Mouse (Mus musculus) heart, adult 2 months (tissue): ENCODE results near the gene Rps21.
A peak's percentile ranks its signal among the peaks of the same experiment; 100 is the strongest.

Experiments
- CTCF ChIP-seq: fragments of 200-600 bp; IDR thresholded peaks from 2 replicates; pipeline ENCODE4 v1.8.1; 2022; ENCODE audit warnings: antibody characterized with exemption, mild to moderate bottlenecking, moderate library complexity
- EP300 ChIP-seq: fragments of 200-500 bp; IDR thresholded peaks from 2 replicates; pipeline ENCODE4 v1.6.1; 2011; ENCODE audit warnings: low read depth, low read length, control low read depth; ENCODE audit not compliant: insufficient read depth
- POLR2A ChIP-seq: fragments of 200-500 bp; IDR thresholded peaks from 2 replicates; pipeline ENCODE4 v1.6.1; 2011; ENCODE audit warnings: mild to moderate bottlenecking, low read depth, low read length, control low read depth; ENCODE audit not compliant: insufficient read depth

DNA sequence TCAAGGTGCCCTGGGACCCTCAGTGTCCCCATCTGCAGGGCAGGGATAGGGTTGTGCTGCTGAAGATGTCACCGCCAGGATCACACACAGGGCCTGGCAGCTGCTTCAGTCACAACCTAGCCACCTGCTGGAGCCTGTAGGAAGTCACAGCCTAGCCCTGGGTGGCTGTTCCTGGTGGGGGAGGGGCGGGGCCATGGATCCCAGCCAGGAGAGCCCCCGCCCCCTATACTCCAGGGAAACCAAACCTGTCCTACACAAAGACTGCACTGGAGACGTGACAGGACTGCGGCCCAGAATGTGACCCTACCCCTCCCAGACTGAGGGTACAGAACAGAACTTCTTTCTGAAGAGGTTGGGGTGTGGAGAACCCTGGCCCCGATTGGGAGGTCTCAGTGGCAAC lies 34.9 kb upstream of the Rps21 start:
- peak; percentile 62 for TF ChIP-seq CTCF
- TF ChIP-seq EP300 = no peak
- TF ChIP-seq POLR2A = no peak
